Mouse (Mus musculus): Measurements from ENCODE around the gene Slc24a4. TPM values are rescaled to one million over a fixed set of nuclear protein-coding genes. Genes with fewer than 3 reads are reported as not detected.

Slc24a4 gene
- polyA plus RNA-seq, 1 experiment from 2014 or later: 1.2 TPM

DNA sequence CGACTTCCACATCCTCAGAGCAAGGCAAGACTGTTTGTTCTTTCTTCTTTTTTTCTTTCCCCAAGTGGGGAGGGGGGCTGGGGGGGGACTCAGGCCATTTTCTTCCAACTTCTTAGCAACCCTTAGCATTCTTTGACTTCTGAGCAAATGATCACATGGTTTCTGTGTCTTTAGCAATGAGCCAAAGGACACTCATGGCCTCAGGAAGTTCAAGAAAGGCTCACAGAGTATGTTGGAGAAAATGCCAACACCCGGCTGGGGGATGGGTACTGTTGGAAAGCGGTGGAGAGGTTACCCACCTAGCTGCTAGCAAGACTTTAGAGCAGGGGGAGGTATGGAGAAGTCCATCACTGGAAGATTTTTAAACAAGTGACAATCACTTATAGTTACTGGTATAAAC lies 15.1 kb upstream of the Slc24a4 start:
- no peak overlapping the region for H3K27ac ChIP-seq (replicated peaks; ENCODE audit: low read depth, low read length)
- H3K36me3 ChIP-seq (ENCODE audit: control insufficient read depth, insufficient read depth, low read length): no peaks in the 10 kb centered on the region
- peaks cover 12% of the 10 kb centered on the region for H3K4me1 ChIP-seq (ENCODE audit: control insufficient read depth, insufficient read depth, low read length)
- DNase-seq (no peak), ATAC-seq (ENCODE audit: low FRiP score, low TSS enrichment) (no peak)
- H3K4me3 ChIP-seq (replicated peaks; ENCODE audit: low read depth, low read length): no peak overlapping the region
- no peak overlapping the region for H3K9ac ChIP-seq (replicated peaks; ENCODE audit: low read length)
- no peaks in the 10 kb centered on the region for H3K9me3 ChIP-seq (ENCODE audit: control insufficient read depth, low read length)
- H3K27me3 ChIP-seq (ENCODE audit: control insufficient read depth, insufficient read depth, low read length): no peaks in the 10 kb centered on the region
- H3K4me2 ChIP-seq (ENCODE audit: low read length): no peak overlapping the region
- WGBS: 71% methylated on average over 3 of the region's 3 CpGs

DNA sequence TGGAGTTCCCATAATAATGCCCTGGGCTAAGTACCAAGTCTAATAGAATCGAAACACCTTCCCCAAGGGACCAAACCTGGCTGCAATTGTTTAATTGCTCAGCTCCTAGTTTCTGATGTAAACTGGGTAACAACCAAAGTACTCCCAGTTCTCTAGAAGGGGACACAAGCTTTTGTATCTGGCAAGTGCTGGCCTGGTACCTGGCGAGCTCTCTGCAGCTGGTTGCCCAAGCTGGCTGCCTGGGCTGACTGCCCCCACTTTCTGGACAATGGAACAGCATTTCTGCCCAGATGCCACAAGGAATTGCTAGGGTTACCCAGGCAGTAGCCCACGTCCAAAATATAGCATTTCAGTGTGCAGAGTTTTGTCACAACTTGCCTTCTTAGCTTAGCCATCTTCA lies 12.0 kb upstream of the Slc24a4 start:
- Histone ChIP-seq H3K27me3 (ENCODE audit: control insufficient read depth, insufficient read depth, low read length) (no peaks in the 10 kb centered on the region), H3K4me3 (replicated peaks; ENCODE audit: low read depth, low read length) (no peak overlapping the region), H3K36me3 (ENCODE audit: control insufficient read depth, insufficient read depth, low read length) (no peaks in the 10 kb centered on the region), H3K4me1 (ENCODE audit: control insufficient read depth, insufficient read depth, low read length) (peaks cover 12% of the 10 kb centered on the region), H3K27ac (replicated peaks; ENCODE audit: low read depth, low read length) (no peak overlapping the region), H3K9me3 (ENCODE audit: control insufficient read depth, low read length) (no peaks in the 10 kb centered on the region), H3K4me2 (ENCODE audit: low read length) (no peak overlapping the region), H3K9ac (replicated peaks; ENCODE audit: low read length) (no peak overlapping the region)
- 71% methylated on average over 3 of the region's 3 CpGs for WGBS
- DNase-seq (no peak), ATAC-seq (ENCODE audit: low FRiP score, low TSS enrichment) (no peak)

DNA sequence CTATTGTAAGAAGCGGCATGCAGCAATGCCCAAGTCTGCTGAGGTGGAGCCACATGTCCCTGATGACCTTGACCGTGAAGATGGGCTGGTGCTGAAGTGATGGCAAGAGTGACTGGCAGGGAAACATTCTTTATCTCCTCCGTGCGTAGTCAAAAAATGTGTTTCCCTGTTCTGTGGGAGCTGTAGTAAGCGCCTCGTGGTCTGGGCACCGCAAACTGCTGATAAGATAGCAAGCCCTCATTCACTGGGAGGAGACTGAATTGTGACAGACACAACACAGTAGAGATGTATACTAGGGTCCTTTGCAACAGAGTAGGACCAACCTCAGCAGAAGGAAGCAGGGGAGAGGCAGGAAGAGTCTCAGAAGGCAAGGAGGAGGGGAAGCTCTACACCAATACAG lies 10.5 kb upstream of the Slc24a4 start:
- H3K9me3 ChIP-seq (ENCODE audit: control insufficient read depth, low read length): no peaks in the 10 kb centered on the region
- ATAC-seq (ENCODE audit: low FRiP score, low TSS enrichment) (no peak), DNase-seq (no peak)
- H3K4me2 ChIP-seq (ENCODE audit: low read length): no peak overlapping the region
- WGBS: 94% methylated on average over 7 of the region's 7 CpGs
- no peak overlapping the region for H3K27ac ChIP-seq (replicated peaks; ENCODE audit: low read depth, low read length)
- H3K4me1 ChIP-seq (ENCODE audit: control insufficient read depth, insufficient read depth, low read length): peaks cover 3% of the 10 kb centered on the region; the same call in 1 of the 2 replicates
- H3K4me3 ChIP-seq (replicated peaks; ENCODE audit: low read depth, low read length): no peak overlapping the region
- no peaks in the 10 kb centered on the region for H3K27me3 ChIP-seq (ENCODE audit: control insufficient read depth, insufficient read depth, low read length)
- no peaks in the 10 kb centered on the region for H3K36me3 ChIP-seq (ENCODE audit: control insufficient read depth, insufficient read depth, low read length)
- H3K9ac ChIP-seq (replicated peaks; ENCODE audit: low read length): no peak overlapping the region

DNA sequence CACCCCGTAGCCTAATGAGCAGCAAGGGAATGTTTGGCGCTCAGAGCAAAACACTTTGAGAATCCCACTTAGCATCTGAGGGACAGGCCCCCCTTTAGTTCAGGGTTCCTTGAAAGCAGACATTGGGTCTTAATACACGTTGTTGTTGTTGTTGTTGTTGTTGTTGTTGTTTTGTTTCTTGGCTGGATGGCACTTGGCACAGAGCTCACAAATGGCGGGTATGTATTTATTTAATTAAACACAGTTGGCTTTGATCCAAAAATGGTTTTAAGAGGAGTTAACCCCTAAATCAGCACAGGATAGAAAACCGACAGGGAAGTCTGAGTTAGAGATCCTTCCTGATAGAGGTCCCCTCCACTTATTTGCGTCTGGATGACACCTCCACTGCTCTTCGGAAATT lies 932 bp upstream of the Slc24a4 start:
- Histone ChIP-seq H3K4me3 (replicated peaks; ENCODE audit: low read depth, low read length) (peak overlapping the region; percentile 43), H3K27me3 (ENCODE audit: control insufficient read depth, insufficient read depth, low read length) (peaks cover 46% of the 10 kb centered on the region; the same call in 1 of the 2 replicates), H3K9me3 (ENCODE audit: control insufficient read depth, low read length) (no peaks in the 10 kb centered on the region), H3K36me3 (ENCODE audit: control insufficient read depth, insufficient read depth, low read length) (no peaks in the 10 kb centered on the region), H3K27ac (replicated peaks; ENCODE audit: low read depth, low read length) (no peak overlapping the region), H3K4me2 (ENCODE audit: low read length) (peak overlapping the region; percentile 94), H3K4me1 (ENCODE audit: control insufficient read depth, insufficient read depth, low read length) (peaks cover 18% of the 10 kb centered on the region), H3K9ac (replicated peaks; ENCODE audit: low read length) (no peak overlapping the region; the same call in 1 of the 2 replicates)
- DNase-seq (peak; percentile 42), ATAC-seq (ENCODE audit: low FRiP score, low TSS enrichment) (no peak)
- 9% methylated on average over 7 of the region's 7 CpGs for WGBS

DNA sequence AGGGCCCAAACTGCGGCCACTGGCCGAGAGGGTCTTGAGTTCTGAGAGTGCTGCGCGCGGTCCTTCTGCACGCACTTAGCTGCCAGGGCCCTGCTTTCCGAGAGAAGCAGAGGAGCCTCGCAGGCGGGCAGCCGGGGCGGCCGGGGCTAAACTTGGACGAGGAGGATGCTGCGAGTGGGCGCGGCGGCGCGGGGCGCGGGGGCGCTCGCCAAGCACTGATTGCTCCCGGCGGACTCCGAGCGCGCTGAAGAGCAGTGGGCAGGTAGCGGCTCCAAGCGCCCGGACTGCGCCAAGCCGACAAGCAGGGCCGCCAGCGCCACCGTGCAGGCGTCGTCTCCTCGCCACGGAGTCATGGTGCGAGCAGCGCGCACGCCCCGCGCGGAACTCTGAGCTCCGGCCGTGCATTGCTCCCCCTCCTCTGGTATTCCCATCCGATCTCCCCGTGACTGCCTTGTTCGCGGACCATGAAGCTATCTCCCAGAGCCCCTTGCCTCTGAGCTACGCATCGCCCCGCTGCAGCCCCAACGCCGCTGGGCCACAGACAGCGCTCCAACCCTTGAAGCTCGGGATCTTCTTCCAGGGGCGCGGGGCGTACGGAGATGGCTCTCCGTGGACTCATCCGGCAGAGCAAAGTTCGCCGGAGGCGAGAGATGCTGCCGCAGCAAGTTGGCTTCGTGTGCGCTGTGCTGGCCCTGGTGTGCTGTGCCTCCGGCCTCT lies 416 bp downstream of the Slc24a4 start:
- DNase-seq (peak; percentile 84), ATAC-seq (ENCODE audit: low FRiP score, low TSS enrichment) (peak; percentile 73)
- H3K27ac ChIP-seq (replicated peaks; ENCODE audit: low read depth, low read length): 0 out of 2 replicates have a peak overlapping the region, but pooled peaks have one; percentile 32
- under 1% methylated on average over 70 of the region's 73 CpGs for WGBS
- H3K36me3 ChIP-seq (ENCODE audit: control insufficient read depth, insufficient read depth, low read length): no peaks in the 10 kb centered on the region
- H3K9ac ChIP-seq (replicated peaks; ENCODE audit: low read length): peak overlapping the region; percentile 49
- no peaks in the 10 kb centered on the region for H3K9me3 ChIP-seq (ENCODE audit: control insufficient read depth, low read length)
- peak overlapping the region; percentile 94 for H3K4me2 ChIP-seq (ENCODE audit: low read length)
- peak overlapping the region; percentile 43 for H3K4me3 ChIP-seq (replicated peaks; ENCODE audit: low read depth, low read length)
- H3K4me1 ChIP-seq (ENCODE audit: control insufficient read depth, insufficient read depth, low read length): peaks cover 18% of the 10 kb centered on the region
- H3K27me3 ChIP-seq (ENCODE audit: control insufficient read depth, insufficient read depth, low read length): peaks cover 46% of the 10 kb centered on the region; the same call in 1 of the 2 replicates

DNA sequence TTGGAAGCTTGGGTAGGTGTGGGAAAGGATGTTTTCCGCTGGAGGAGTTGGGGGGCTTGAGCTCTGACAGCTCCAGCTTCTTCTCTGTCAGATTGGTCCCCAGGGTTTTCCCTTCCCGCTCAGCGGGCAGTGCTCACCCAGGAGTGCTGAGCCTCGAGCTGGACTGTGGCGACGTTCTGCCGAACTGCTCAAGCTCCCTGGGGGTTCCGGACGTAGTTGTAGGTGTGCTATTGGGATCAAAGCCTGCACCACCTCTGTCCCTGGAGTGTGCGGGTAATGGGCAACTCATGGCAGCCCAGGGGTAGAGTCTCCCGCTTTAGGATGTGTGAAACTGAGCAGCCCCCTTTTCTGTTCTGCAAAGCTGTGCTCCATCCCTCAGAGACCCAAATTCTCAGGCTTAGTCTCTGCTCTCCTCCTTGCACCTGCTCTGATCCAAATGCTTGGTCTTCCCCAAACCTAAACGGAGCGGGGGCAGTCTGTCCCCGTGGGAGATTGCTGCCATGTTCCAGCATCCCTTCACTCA lies 1.0 kb downstream of the Slc24a4 start:
- Histone ChIP-seq H3K27ac (replicated peaks; ENCODE audit: low read depth, low read length) (0 out of 2 replicates have a peak overlapping the region, but pooled peaks have one; percentile 32), H3K36me3 (ENCODE audit: control insufficient read depth, insufficient read depth, low read length) (no peaks in the 10 kb centered on the region), H3K4me3 (replicated peaks; ENCODE audit: low read depth, low read length) (peak overlapping the region; percentile 43), H3K4me1 (ENCODE audit: control insufficient read depth, insufficient read depth, low read length) (peaks cover 18% of the 10 kb centered on the region), H3K27me3 (ENCODE audit: control insufficient read depth, insufficient read depth, low read length) (peaks cover 46% of the 10 kb centered on the region; the same call in 1 of the 2 replicates), H3K9ac (replicated peaks; ENCODE audit: low read length) (peak overlapping the region; percentile 49; the same call in 1 of the 2 replicates), H3K9me3 (ENCODE audit: control insufficient read depth, low read length) (no peaks in the 10 kb centered on the region), H3K4me2 (ENCODE audit: low read length) (peak overlapping the region; percentile 94)
- peak; percentile 46 for ATAC-seq (ENCODE audit: low FRiP score, low TSS enrichment)
- peak; percentile 34 for DNase-seq
- WGBS: under 1% methylated on average over 14 of the region's 14 CpGs

DNA sequence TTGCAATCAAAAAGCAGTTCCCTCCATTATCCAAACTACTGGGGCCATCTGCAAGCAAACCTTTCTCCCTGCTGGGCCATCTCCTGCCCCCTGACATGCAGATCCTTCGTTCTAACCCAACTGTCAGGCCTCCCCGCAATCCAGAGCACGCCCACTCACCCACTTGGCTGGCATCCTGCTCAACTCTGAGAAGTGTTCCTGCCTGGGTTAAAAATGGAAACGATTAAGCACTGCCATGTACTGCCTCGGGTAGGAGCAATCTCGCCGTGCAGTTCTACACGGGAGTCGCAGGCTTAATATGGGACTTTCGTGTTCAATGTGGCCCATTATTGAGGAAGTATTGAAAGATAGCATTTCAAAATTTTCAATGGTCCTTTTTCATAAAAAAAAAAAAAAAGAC lies 11.2 kb downstream of the Slc24a4 start:
- DNase-seq: no peak
- Histone ChIP-seq H3K4me1 (ENCODE audit: control insufficient read depth, insufficient read depth, low read length) (no peaks in the 10 kb centered on the region), H3K36me3 (ENCODE audit: control insufficient read depth, insufficient read depth, low read length) (no peaks in the 10 kb centered on the region), H3K4me2 (ENCODE audit: low read length) (no peak overlapping the region), H3K27me3 (ENCODE audit: control insufficient read depth, insufficient read depth, low read length) (no peaks in the 10 kb centered on the region), H3K9me3 (ENCODE audit: control insufficient read depth, low read length) (no peaks in the 10 kb centered on the region), H3K27ac (replicated peaks; ENCODE audit: low read depth, low read length) (no peak overlapping the region), H3K4me3 (replicated peaks; ENCODE audit: low read depth, low read length) (no peak overlapping the region), H3K9ac (replicated peaks; ENCODE audit: low read length) (no peak overlapping the region)
- WGBS: 91% methylated on average over 10 of the region's 10 CpGs
- no peak for ATAC-seq (ENCODE audit: low FRiP score, low TSS enrichment)

DNA sequence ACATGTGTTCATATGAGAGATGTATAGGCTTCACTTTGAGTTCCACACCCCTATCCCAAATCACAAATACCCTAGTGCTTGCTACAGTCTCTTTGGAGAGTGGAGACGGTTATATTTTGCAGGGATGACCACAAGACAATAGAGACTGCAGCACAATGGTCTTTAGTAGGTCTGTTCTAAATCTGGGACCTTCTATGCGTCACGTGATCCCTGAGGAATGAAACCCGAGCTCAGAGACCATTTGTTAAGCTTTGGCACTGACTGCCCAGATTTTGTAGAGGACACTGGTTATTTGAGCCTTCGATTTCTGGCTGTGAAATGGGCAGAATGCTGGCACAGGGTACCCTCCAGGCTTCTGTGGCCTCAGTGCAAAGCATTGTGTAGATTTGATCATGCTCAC lies 12.8 kb downstream of the Slc24a4 start:
- Histone ChIP-seq H3K4me3 (replicated peaks; ENCODE audit: low read depth, low read length) (no peak overlapping the region), H3K4me2 (ENCODE audit: low read length) (no peak overlapping the region), H3K27ac (replicated peaks; ENCODE audit: low read depth, low read length) (no peak overlapping the region), H3K9ac (replicated peaks; ENCODE audit: low read length) (no peak overlapping the region), H3K9me3 (ENCODE audit: control insufficient read depth, low read length) (no peaks in the 10 kb centered on the region), H3K27me3 (ENCODE audit: control insufficient read depth, insufficient read depth, low read length) (no peaks in the 10 kb centered on the region), H3K4me1 (ENCODE audit: control insufficient read depth, insufficient read depth, low read length) (no peaks in the 10 kb centered on the region), H3K36me3 (ENCODE audit: control insufficient read depth, insufficient read depth, low read length) (no peaks in the 10 kb centered on the region)
- ATAC-seq (ENCODE audit: low FRiP score, low TSS enrichment): no peak
- no peak for DNase-seq
- WGBS: 64% methylated on average over 5 of the region's 5 CpGs

DNA sequence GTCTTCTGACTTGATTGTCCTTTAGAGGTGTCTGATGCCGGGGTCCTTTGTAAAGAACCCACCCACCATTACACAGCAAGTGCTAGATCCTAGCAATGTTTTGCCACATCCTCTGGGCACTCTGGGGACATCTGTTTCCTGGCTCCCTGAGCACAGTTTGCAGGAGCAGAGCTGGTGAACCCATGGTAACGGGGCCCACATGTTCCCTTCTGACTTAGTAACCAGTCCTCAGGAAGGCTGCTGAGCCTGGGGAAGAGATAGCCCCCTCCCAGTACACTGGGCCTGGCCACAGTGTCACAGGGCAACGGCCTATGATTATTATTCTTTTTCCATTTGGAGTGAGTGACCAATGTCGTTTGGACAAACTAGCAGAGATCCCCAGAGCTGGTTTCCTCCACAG lies 19.1 kb downstream of the Slc24a4 start:
- Histone ChIP-seq H3K9me3 (ENCODE audit: control insufficient read depth, low read length) (no peaks in the 10 kb centered on the region), H3K27me3 (ENCODE audit: control insufficient read depth, insufficient read depth, low read length) (no peaks in the 10 kb centered on the region), H3K9ac (replicated peaks; ENCODE audit: low read length) (no peak overlapping the region), H3K4me3 (replicated peaks; ENCODE audit: low read depth, low read length) (no peak overlapping the region), H3K36me3 (ENCODE audit: control insufficient read depth, insufficient read depth, low read length) (no peaks in the 10 kb centered on the region), H3K27ac (replicated peaks; ENCODE audit: low read depth, low read length) (no peak overlapping the region), H3K4me1 (ENCODE audit: control insufficient read depth, insufficient read depth, low read length) (no peaks in the 10 kb centered on the region), H3K4me2 (ENCODE audit: low read length) (no peak overlapping the region)
- DNase-seq (no peak), ATAC-seq (ENCODE audit: low FRiP score, low TSS enrichment) (no peak)
- WGBS: 74% methylated on average over 4 of the region's 4 CpGs
